Mouse (Mus musculus) adrenal gland, postnatal 4 days (tissue): ENCODE results near the gene Huwe1. TPM values are rescaled to one million over a fixed set of nuclear protein-coding genes. Genes with fewer than 3 reads are reported as not detected.
A peak's percentile ranks its signal among the peaks of the same experiment; 100 is the strongest.

Source experiments
- DNase-seq, 2 experiments: peaks; one replicate each; pipeline ENCODE4 v3.0.0; 2021 to 2022; ENCODE audit warnings: low spot score in 2 of 2, mixed read lengths in 2 of 2
- microRNA-seq: library from miRNA; unstranded; fragments of <30 nt; microRNA quantifications from one replicate; pipeline ENCODE4 v1.2.0, GENCODE M21; 2021
- total RNA-seq, 2 experiments: library from RNA; stranded (reverse); gene quantifications; 2 replicates each; pipeline ENCODE4 v1.2.3; 2021

Huwe1 gene
- total RNA-seq, 2 experiments from 2014 or later = 213 to 240 TPM

- DNase-seq = no peak
Measured at GRCm38 (mm10) chrX:151950231-151950630, 149.6 kb downstream of the Huwe1 start.

DNA sequence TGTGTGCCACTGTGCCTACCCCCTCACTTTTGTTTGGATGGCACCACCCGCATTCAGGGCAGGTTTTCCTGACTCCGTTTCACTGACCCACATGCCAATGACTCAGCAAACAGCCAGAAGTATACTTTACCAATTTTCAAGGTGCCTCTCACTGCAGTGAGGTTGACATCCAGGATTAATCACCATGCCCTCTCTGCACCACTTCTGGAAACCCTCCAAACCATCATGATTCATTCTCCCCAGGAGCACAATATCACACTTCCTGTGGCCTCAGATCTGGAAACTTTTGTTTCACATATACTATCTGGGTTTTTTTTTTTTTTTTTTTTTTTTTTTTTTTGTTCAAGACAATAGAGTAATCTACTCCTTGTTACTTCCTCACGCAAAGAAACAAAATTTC is 150.6 kb downstream of the Huwe1 start:
- DNase-seq = peak in 1 of 2 experiments; percentile 2

Small RNAs within 50 kb of the gene (microRNA-seq; reads per million reads assigned to microRNA genes)
- not detected for gene Mir3113
- 9,066 reads per million, percentile 93 among the genes with 10 or more reads in this experiment for gene Mir98
- gene Mirlet7f-2 = 5,488 reads per million, percentile 91 among the genes with 10 or more reads in this experiment

Other genes with a start within 250 kb of the Huwe1 start
- gene Hsd17b10, start 201.0 kb downstream of the Huwe1 start, total RNA-seq = 100 to 1,000 TPM; 156 to 164 TPM
- gene Ribc1, start 215.5 kb downstream of the Huwe1 start, total RNA-seq = 1 to 10 TPM; 1.1 to 1.7 TPM
- gene Smc1a, start 215.6 kb downstream of the Huwe1 start, total RNA-seq = 10 to 100 TPM; 75.4 to 85.8 TPM